Mouse (Mus musculus): ENCODE results near the gene Spata25. TPM values are rescaled to one million over a fixed set of nuclear protein-coding genes. Genes with fewer than 3 reads are reported as not detected.
"Not testable (repeated sequence)": the region's sequence is repeated elsewhere in the genome, so short reads cannot be mapped to it uniquely, and the experiment has no call there.

Spata25 gene
- polyA plus RNA-seq (2014; fragmentation: Nextera tagmentation; extraction: Ambion mirVana): not detected in 2 replicates

- no peak within 1 kb of the TSS for H3K9ac ChIP-seq (ENCODE audit: low read length)
- no peaks in the 10 kb centered on the region for H3K9me3 ChIP-seq (ENCODE audit: control insufficient read depth, low read length)
- H3K4me1 ChIP-seq (replicated peaks; ENCODE audit: control insufficient read depth, insufficient read depth, low read length): peaks cover 6% of the 10 kb centered on the region; the same call in 1 of the 2 replicates
- H3K36me3 ChIP-seq (ENCODE audit: control insufficient read depth, insufficient read depth, low read length): peaks cover 38% of the 10 kb centered on the region
- no peak for ATAC-seq (replicated peaks; ENCODE audit: low FRiP score, low TSS enrichment, low read depth)
- H3K27me3 ChIP-seq (replicated peaks; ENCODE audit: control insufficient read depth, insufficient read depth, low read length): no peaks in the 10 kb centered on the region
- DNase-seq (ENCODE audit: low spot score): no peak
- no peak within 1 kb of the TSS for H3K27ac ChIP-seq (ENCODE audit: low read depth)
- WGBS: 87% methylated on average over 6 of the region's 6 CpGs
- H3K4me3 ChIP-seq (ENCODE audit: low read depth, low read length): no peak within 1 kb of the TSS
- H3K4me2 ChIP-seq (ENCODE audit: low read length): no peak within 1 kb of the TSS
These were observed at the start of gene Spata25 for GRCm38 (mm10) chr2:164828437-164828836. Gene Spata25, minus strand, starts transcription at chr2:164828537.

GRCm38 (mm10) chr2:164877376-164878215, 49.3 kb upstream of the Spata25 start:
- not testable (repeated sequence) for H3K27me3 ChIP-seq (replicated peaks; ENCODE audit: control insufficient read depth, insufficient read depth, low read length); H3K9ac ChIP-seq (ENCODE audit: low read length); H3K27ac ChIP-seq (ENCODE audit: low read depth); ATAC-seq (replicated peaks; ENCODE audit: low FRiP score, low TSS enrichment, low read depth); DNase-seq (ENCODE audit: low spot score); H3K9me3 ChIP-seq (ENCODE audit: control insufficient read depth, low read length); H3K36me3 ChIP-seq (ENCODE audit: control insufficient read depth, insufficient read depth, low read length)
- Histone ChIP-seq H3K4me2 (ENCODE audit: low read length) (peak overlapping the region; percentile 61), H3K4me1 (replicated peaks; ENCODE audit: control insufficient read depth, insufficient read depth, low read length) (peaks cover 22% of the 10 kb centered on the region), H3K4me3 (ENCODE audit: low read depth, low read length) (peak overlapping the region; percentile 93)
- WGBS: 76% methylated on average over 11 of the region's 11 CpGs

GRCm38 (mm10) chr2:164875648-164876047, 47.3 kb upstream of the Spata25 start:
- peaks cover 20% of the 10 kb centered on the region for H3K4me1 ChIP-seq (replicated peaks; ENCODE audit: control insufficient read depth, insufficient read depth, low read length)
- DNase-seq (ENCODE audit: low spot score); H3K27me3 ChIP-seq (replicated peaks; ENCODE audit: control insufficient read depth, insufficient read depth, low read length); H3K36me3 ChIP-seq (ENCODE audit: control insufficient read depth, insufficient read depth, low read length); H3K27ac ChIP-seq (ENCODE audit: low read depth); H3K9ac ChIP-seq (ENCODE audit: low read length); H3K4me2 ChIP-seq (ENCODE audit: low read length); H3K4me3 ChIP-seq (ENCODE audit: low read depth, low read length); ATAC-seq (replicated peaks; ENCODE audit: low FRiP score, low TSS enrichment, low read depth); H3K9me3 ChIP-seq (ENCODE audit: control insufficient read depth, low read length): not testable (repeated sequence)
- WGBS: 51% methylated on average over 2 of the region's 2 CpGs

GRCm38 (mm10) chr2:164874239-164874769, 46.0 kb upstream of the Spata25 start:
- Histone ChIP-seq H3K4me2 (ENCODE audit: low read length) (no peak overlapping the region), H3K9ac (ENCODE audit: low read length) (no peak overlapping the region), H3K9me3 (ENCODE audit: control insufficient read depth, low read length) (no peaks in the 10 kb centered on the region), H3K4me3 (ENCODE audit: low read depth, low read length) (no peak overlapping the region), H3K27ac (ENCODE audit: low read depth) (peak overlapping the region; percentile 64), H3K4me1 (replicated peaks; ENCODE audit: control insufficient read depth, insufficient read depth, low read length) (peaks cover 16% of the 10 kb centered on the region; the same call in 1 of the 2 replicates), H3K27me3 (replicated peaks; ENCODE audit: control insufficient read depth, insufficient read depth, low read length) (no peaks in the 10 kb centered on the region), H3K36me3 (ENCODE audit: control insufficient read depth, insufficient read depth, low read length) (no peaks in the 10 kb centered on the region)
- 11% methylated on average over 1 of the region's 1 CpGs for WGBS
- DNase-seq (ENCODE audit: low spot score) (no peak), ATAC-seq (replicated peaks; ENCODE audit: low FRiP score, low TSS enrichment, low read depth) (peak; percentile 21; the same call in 1 of the 2 replicates)

- no peak for ATAC-seq (replicated peaks; ENCODE audit: low FRiP score, low TSS enrichment, low read depth)
- H3K27me3 ChIP-seq (replicated peaks; ENCODE audit: control insufficient read depth, insufficient read depth, low read length): no peaks in the 10 kb centered on the region
- H3K4me2 ChIP-seq (ENCODE audit: low read length): no peak overlapping the region
- H3K4me3 ChIP-seq (ENCODE audit: low read depth, low read length): no peak overlapping the region
- DNase-seq (ENCODE audit: low spot score): no peak
- peaks cover 16% of the 10 kb centered on the region; the same call in 1 of the 2 replicates for H3K4me1 ChIP-seq (replicated peaks; ENCODE audit: control insufficient read depth, insufficient read depth, low read length)
- peak overlapping the region; percentile 64 for H3K27ac ChIP-seq (ENCODE audit: low read depth)
- no peaks in the 10 kb centered on the region for H3K9me3 ChIP-seq (ENCODE audit: control insufficient read depth, low read length)
- 48% methylated on average over 3 of the region's 3 CpGs for WGBS
- H3K9ac ChIP-seq (ENCODE audit: low read length): no peak overlapping the region
- no peaks in the 10 kb centered on the region for H3K36me3 ChIP-seq (ENCODE audit: control insufficient read depth, insufficient read depth, low read length)
These were observed 45.3 kb upstream of the Spata25 start for GRCm38 (mm10) chr2:164873621-164874020.

- 50% methylated on average over 6 of the region's 6 CpGs for WGBS
- DNase-seq (ENCODE audit: low spot score): no peak
- H3K4me1 ChIP-seq (replicated peaks; ENCODE audit: control insufficient read depth, insufficient read depth, low read length): peaks cover 10% of the 10 kb centered on the region; the same call in 1 of the 2 replicates
- no peak for ATAC-seq (replicated peaks; ENCODE audit: low FRiP score, low TSS enrichment, low read depth)
- H3K4me2 ChIP-seq (ENCODE audit: low read length): no peak overlapping the region
- H3K27ac ChIP-seq (ENCODE audit: low read depth): no peak overlapping the region
- no peaks in the 10 kb centered on the region for H3K36me3 ChIP-seq (ENCODE audit: control insufficient read depth, insufficient read depth, low read length)
- peaks cover 4% of the 10 kb centered on the region; the same call in 1 of the 2 replicates for H3K9me3 ChIP-seq (ENCODE audit: control insufficient read depth, low read length)
- H3K9ac ChIP-seq (ENCODE audit: low read length): no peak overlapping the region
- no peaks in the 10 kb centered on the region for H3K27me3 ChIP-seq (replicated peaks; ENCODE audit: control insufficient read depth, insufficient read depth, low read length)
- H3K4me3 ChIP-seq (ENCODE audit: low read depth, low read length): no peak overlapping the region
These were observed 43.4 kb upstream of the Spata25 start for GRCm38 (mm10) chr2:164871602-164872303.

GRCm38 (mm10) chr2:164868491-164868890, 40.2 kb upstream of the Spata25 start:
- H3K4me2 ChIP-seq (ENCODE audit: low read length): no peak overlapping the region
- 59% methylated on average over 7 of the region's 7 CpGs for WGBS
- no peak overlapping the region for H3K4me3 ChIP-seq (ENCODE audit: low read depth, low read length)
- H3K9me3 ChIP-seq (ENCODE audit: control insufficient read depth, low read length): peaks cover 4% of the 10 kb centered on the region; the same call in 1 of the 2 replicates
- H3K27me3 ChIP-seq (replicated peaks; ENCODE audit: control insufficient read depth, insufficient read depth, low read length): no peaks in the 10 kb centered on the region
- no peaks in the 10 kb centered on the region; the same call in 1 of the 2 replicates for H3K4me1 ChIP-seq (replicated peaks; ENCODE audit: control insufficient read depth, insufficient read depth, low read length)
- no peak overlapping the region for H3K27ac ChIP-seq (ENCODE audit: low read depth)
- no peak for DNase-seq (ENCODE audit: low spot score)
- H3K9ac ChIP-seq (ENCODE audit: low read length): no peak overlapping the region
- H3K36me3 ChIP-seq (ENCODE audit: control insufficient read depth, insufficient read depth, low read length): no peaks in the 10 kb centered on the region
- ATAC-seq (replicated peaks; ENCODE audit: low FRiP score, low TSS enrichment, low read depth): no peak

GRCm38 (mm10) chr2:164867566-164867965, 39.2 kb upstream of the Spata25 start:
- Histone ChIP-seq H3K4me2 (ENCODE audit: low read length) (no peak overlapping the region), H3K4me3 (ENCODE audit: low read depth, low read length) (no peak overlapping the region), H3K36me3 (ENCODE audit: control insufficient read depth, insufficient read depth, low read length) (no peaks in the 10 kb centered on the region), H3K9me3 (ENCODE audit: control insufficient read depth, low read length) (peaks cover 4% of the 10 kb centered on the region; the same call in 1 of the 2 replicates), H3K27me3 (replicated peaks; ENCODE audit: control insufficient read depth, insufficient read depth, low read length) (no peaks in the 10 kb centered on the region), H3K9ac (ENCODE audit: low read length) (no peak overlapping the region), H3K4me1 (replicated peaks; ENCODE audit: control insufficient read depth, insufficient read depth, low read length) (peaks cover 4% of the 10 kb centered on the region; the same call in 1 of the 2 replicates), H3K27ac (ENCODE audit: low read depth) (peak overlapping the region; percentile 69)
- 96% methylated on average over 7 of the region's 7 CpGs for WGBS
- ATAC-seq (replicated peaks; ENCODE audit: low FRiP score, low TSS enrichment, low read depth): no peak
- no peak for DNase-seq (ENCODE audit: low spot score)

Measured in intestine, embryonic 14.5 days (tissue).